Mouse (Mus musculus) neutrophil, adult 5-6 weeks (primary cell): ENCODE results near the gene Vmn1r13. TPM values are rescaled to one million over a fixed set of nuclear protein-coding genes. Genes with fewer than 3 reads are reported as not detected.
"Not testable (repeated sequence)": the region's sequence is repeated elsewhere in the genome, so short reads cannot be mapped to it uniquely, and the experiment has no call there.

ENCODE experiments used
- ATAC-seq: fragments of 151-379, 151-347 bp; 2 replicates; pipeline ENCODE4 v1.8.0; 2017; ENCODE audit warnings: mild to moderate bottlenecking, moderate TSS enrichment; ENCODE audit not compliant: insufficient number of reproducible peaks, poor library complexity, low FRiP score, severe bottlenecking; ENCODE audit errors: extremely low read depth
- total RNA-seq: library from RNA; stranded (forward); fragments of 200-1000 nt; gene quantifications from 2 replicates; pipeline ENCODE4 v1.2.3, GENCODE M21; 2017

The Vmn1r13 gene
- not detected in 2 replicates for total RNA-seq

DNA sequence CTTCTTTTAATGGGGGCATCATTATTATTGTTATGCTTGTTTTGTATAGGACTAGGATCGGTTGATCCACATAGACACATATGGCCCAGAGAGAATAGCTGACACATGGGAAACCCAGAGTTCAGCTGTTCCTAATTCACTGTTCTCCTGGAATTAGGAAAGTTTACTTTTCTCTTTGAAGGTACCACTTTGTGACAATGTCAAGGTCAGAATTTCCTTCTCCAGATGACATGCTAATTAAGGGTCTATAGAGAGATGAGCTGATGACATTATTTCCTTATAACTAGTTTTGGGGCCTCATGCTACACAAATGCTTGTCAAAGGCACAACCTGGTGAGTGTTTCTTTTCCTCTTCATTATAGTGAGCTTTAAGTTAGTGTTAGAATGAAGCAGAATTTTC, at the start of gene Vmn1r13:
Vmn1r13 (plus strand) TSS at position 301 of the 400 bp plus-strand sequence.
- not testable (repeated sequence) for ATAC-seq

- no peak for ATAC-seq
Measured at GRCm38 (mm10) chr6:57156619-57157018, 46.5 kb upstream of the Vmn1r13 start, which contains the start of gene Vmn1r12. Vmn1r12 (plus strand) TSS chr6:57156919.

DNA sequence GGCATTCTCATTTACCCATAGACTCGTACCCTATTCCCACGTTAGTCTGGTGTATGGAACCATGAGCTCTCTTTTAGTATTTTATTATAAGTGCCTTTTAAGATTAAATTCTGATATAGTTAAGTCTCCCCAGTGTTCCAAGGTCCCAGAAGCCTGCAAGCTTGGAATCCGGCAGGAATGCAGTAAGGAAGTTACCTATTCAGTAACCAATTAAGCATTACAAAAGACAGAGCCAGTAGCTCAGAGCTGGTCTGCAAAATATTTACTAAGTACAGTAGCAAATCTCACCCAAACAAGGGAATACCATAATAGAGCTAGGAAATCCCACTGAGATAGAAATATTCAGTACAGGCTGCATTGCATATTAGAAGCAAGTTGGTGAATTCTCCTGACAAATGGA, 13.1 kb upstream of the Vmn1r13 start:
- not testable (repeated sequence) for ATAC-seq

- ATAC-seq, result no peak
Measured at GRCm38 (mm10) chr6:57231386-57231785, 28.3 kb downstream of the Vmn1r13 start, which contains the start of gene Vmn1r14. Vmn1r14 (plus strand) TSS chr6:57231686.

- ATAC-seq, result no peak
Measured at GRCm38 (mm10) chr6:57257652-57258051, 54.6 kb downstream of the Vmn1r13 start, which contains the start of gene Vmn1r15. Vmn1r15 (plus strand) TSS chr6:57257952.

DNA sequence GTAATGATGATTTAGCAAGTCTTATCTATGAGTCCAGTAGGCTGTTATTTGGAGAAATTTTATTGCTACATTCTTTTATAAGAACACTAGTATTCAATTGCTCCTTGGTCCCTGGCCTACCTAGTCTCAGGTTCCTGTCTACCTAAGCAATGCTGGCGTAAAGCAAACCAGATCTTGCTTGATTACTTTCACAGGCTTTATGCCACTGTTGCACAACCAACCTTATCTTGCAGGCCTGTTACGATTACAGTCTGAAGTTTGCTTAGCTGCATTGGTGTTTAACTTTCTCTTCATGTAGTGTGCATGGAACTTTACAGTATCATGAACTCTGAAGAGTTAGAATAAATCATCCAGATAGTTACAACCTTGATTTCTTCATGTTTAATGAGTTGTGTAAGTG, 57.9 kb downstream of the Vmn1r13 start:
- ATAC-seq, result no peak

Other genes with a start within 250 kb of the Vmn1r13 start
- gene Vmn1r5, start 233.0 kb upstream of the Vmn1r13 start, total RNA-seq, result not detected in 2 replicates
- gene Vmn1r6, start 206.0 kb upstream of the Vmn1r13 start, total RNA-seq, result not detected in 2 replicates
- gene Vmn1r7, start 178.0 kb upstream of the Vmn1r13 start, total RNA-seq, result not detected in 2 replicates
- gene Vmn1r8, start 171.0 kb upstream of the Vmn1r13 start, total RNA-seq, result not detected in 2 replicates
- gene Vmn1r9, start 136.5 kb upstream of the Vmn1r13 start, total RNA-seq, result 0.58 TPM in 1 of 2 replicates, not detected in the other
- not detected in 2 replicates for gene Vmn1r10, start 93.8 kb upstream of the Vmn1r13 start, total RNA-seq
- gene Vmn1r11, start 69.8 kb upstream of the Vmn1r13 start, total RNA-seq, result not detected in 2 replicates
- gene Vmn1r12, start 46.4 kb upstream of the Vmn1r13 start, total RNA-seq, result not detected in 2 replicates
- gene Vmn1r14, start 28.4 kb downstream of the Vmn1r13 start, total RNA-seq, result not detected in 2 replicates
- gene Vmn1r15, start 54.7 kb downstream of the Vmn1r13 start, total RNA-seq, result not detected in 2 replicates
- 0.12 TPM in 1 of 2 replicates, not detected in the other for gene Vmn1r16, start 126.2 kb downstream of the Vmn1r13 start, total RNA-seq
- gene Vmn1r17, start 160.4 kb downstream of the Vmn1r13 start, total RNA-seq, result not detected in 2 replicates
- under 0.01 and 0.12 TPM in 2 replicates for gene Vmn1r18, start 192.5 kb downstream of the Vmn1r13 start, total RNA-seq
- not detected in 2 replicates for gene Vmn1r19, start 200.5 kb downstream of the Vmn1r13 start, total RNA-seq
- not detected in 2 replicates for gene Vmn1r20, start 225.6 kb downstream of the Vmn1r13 start, total RNA-seq